Mouse (Mus musculus) cortical plate, adult 2 months (tissue): ENCODE measurements around the gene Vim.

Source experiments
- CTCF ChIP-seq: fragments of 200-500 bp; IDR thresholded peaks from 2 replicates; pipeline ENCODE4 v1.5.1; 2011; ENCODE audit warnings: mild to moderate bottlenecking, control low read depth, low read length; ENCODE audit not compliant: insufficient read depth; ENCODE audit errors: extremely low read depth
- POLR2A ChIP-seq: fragments of 200-500 bp; IDR thresholded peaks from 2 replicates; pipeline ENCODE4 v1.6.1; 2011; ENCODE audit warnings: mild to moderate bottlenecking, low read length, control low read depth; ENCODE audit not compliant: insufficient read depth; ENCODE audit errors: extremely low read depth

DNA sequence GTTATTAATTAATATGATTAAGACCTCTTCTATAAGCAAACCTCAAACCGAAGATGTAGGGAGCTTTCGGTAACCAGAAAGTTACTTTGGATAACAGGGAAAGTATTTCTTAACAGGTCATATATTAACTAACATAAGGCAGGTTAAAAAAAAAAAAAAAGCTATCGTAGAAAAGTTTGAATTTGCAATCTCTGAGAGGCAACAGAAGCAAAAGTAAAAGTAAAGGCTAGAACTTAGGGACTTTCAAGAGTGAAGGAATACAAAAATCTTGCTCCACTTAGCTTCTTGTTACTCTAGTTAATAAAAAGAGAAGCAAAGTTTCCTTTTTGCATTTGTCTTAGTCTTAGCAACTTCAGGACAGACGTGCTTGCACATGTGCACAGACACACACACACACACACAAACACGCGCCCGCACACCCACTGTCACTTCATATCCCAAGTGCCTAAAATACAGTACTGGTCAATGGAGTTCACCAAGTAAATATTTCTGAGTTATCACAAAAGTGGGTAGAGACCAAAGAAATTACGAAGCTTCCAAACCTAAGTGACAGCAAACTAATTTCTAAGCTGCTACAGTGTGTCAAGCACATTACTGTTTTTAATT, 30.1 kb upstream of the Vim start:
- TF ChIP-seq POLR2A (no peak), CTCF (no peak)
